Mouse (Mus musculus): ENCODE measurements around the gene Cd248.

- no peak for TF ChIP-seq CTCF (IDR thresholded peaks at IDR 0.05; ENCODE audit: control insufficient read depth, insufficient read depth, insufficient read length)
- TF ChIP-seq CEBPB (IDR thresholded peaks at IDR 0.05; ENCODE audit: low read depth), result no peak
- no peak for TF ChIP-seq MAX (IDR thresholded peaks at IDR 0.05)
These were observed 11.4 kb downstream of the Cd248 start for GRCm38 (mm10) chr19:5079279-5079678.

All from C2C12 (cell line).